Mouse (Mus musculus) megakaryocyte, embryonic 14.5 days (primary cell): ENCODE data around the gene Dnah11. TPM values are rescaled to one million over a fixed set of nuclear protein-coding genes. Genes with fewer than 3 reads are reported as not detected.
A peak's percentile ranks its signal among the peaks of the same experiment; 100 is the strongest.

Experiments
- H3K27me3 ChIP-seq: replicated peaks from 2 replicates; pipeline ENCODE3; 2012; ENCODE audit warnings: inconsistent platforms
- H3K36me3 ChIP-seq: replicated peaks from 2 replicates; pipeline ENCODE3; 2012; ENCODE audit warnings: low read length, inconsistent platforms, mixed read lengths
- H3K4me1 ChIP-seq: 2 replicates; pipeline ENCODE4 v1.6.1; 2012; ENCODE audit warnings: inconsistent platforms
- H3K4me3 ChIP-seq: replicated peaks from 2 replicates; pipeline ENCODE3; 2012; ENCODE audit warnings: moderate library complexity, mild to moderate bottlenecking, inconsistent platforms
- H3K9me3 ChIP-seq: 2 replicates; pipeline ENCODE4 v1.6.1; 2012; ENCODE audit warnings: inconsistent platforms
- FLI1 ChIP-seq: IDR thresholded peaks from 2 replicates; pipeline ENCODE4 v1.6.1; 2012; ENCODE audit warnings: low read length, inconsistent platforms, mixed read lengths
- GATA1 ChIP-seq: IDR thresholded peaks from 3 replicates; pipeline ENCODE4 v1.6.1; 2012; ENCODE audit warnings: mixed read lengths, low read length, inconsistent platforms, borderline replicate concordance
- polyA plus RNA-seq: library from polyadenylated mRNA; stranded (reverse); fragments of >175 nt; gene quantifications from 2 replicates; pipeline ENCODE4 v1.2.3, GENCODE M21; 2012; ENCODE audit warnings: low replicate concordance; ENCODE audit not compliant: insufficient read depth

Dnah11 gene
- polyA plus RNA-seq, 1 experiment = 0.25 TPM

- H3K4me3 ChIP-seq = no peak overlapping the region
- H3K36me3 ChIP-seq = peaks cover 3% of the 10 kb centered on the region
- H3K9me3 ChIP-seq = no peaks in the 10 kb centered on the region
- TF ChIP-seq FLI1 (no peak), GATA1 (no peak)
- no peaks in the 10 kb centered on the region for H3K27me3 ChIP-seq
- peaks cover 12% of the 10 kb centered on the region for H3K4me1 ChIP-seq
These were observed 341.0 kb downstream of the Dnah11 start for GRCm38 (mm10) chr12:117857884-117858283.

- Histone ChIP-seq H3K36me3 (peaks cover 3% of the 10 kb centered on the region), H3K4me1 (peaks cover 17% of the 10 kb centered on the region), H3K27me3 (no peaks in the 10 kb centered on the region), H3K9me3 (no peaks in the 10 kb centered on the region), H3K4me3 (no peak overlapping the region)
- TF ChIP-seq FLI1 = no peak
- no peak for TF ChIP-seq GATA1
These were observed 341.8 kb downstream of the Dnah11 start for GRCm38 (mm10) chr12:117857023-117857422.

- H3K4me3 ChIP-seq = no peak overlapping the region
- H3K27me3 ChIP-seq = no peaks in the 10 kb centered on the region
- H3K4me1 ChIP-seq = peaks cover 20% of the 10 kb centered on the region
- peaks cover 22% of the 10 kb centered on the region for H3K36me3 ChIP-seq
- TF ChIP-seq GATA1 (no peak), FLI1 (no peak)
- H3K9me3 ChIP-seq = no peaks in the 10 kb centered on the region
These were observed 345.5 kb downstream of the Dnah11 start for GRCm38 (mm10) chr12:117853316-117853715.

DNA sequence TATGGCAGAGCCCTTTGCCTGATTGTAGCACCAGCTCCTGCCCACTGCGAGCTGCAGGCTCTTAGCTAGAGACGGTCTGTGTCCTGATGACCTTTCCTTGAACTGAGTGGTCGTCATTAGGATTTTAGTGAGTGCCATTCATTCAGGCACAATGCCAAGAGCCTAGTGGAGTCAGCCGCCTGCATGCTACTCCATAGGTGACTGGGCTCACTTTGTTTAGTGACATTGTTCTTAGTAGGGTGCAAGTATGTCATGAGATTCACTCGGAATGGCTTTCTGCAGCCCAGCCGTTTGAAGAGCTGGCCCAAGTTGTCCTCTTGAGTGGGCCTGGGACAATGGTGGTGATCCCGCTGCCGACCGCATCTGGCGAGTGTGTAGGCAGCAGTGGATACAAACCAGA, 348.4 kb downstream of the Dnah11 start:
- no peaks in the 10 kb centered on the region for H3K9me3 ChIP-seq
- peaks cover 23% of the 10 kb centered on the region for H3K4me1 ChIP-seq
- H3K36me3 ChIP-seq = peaks cover 29% of the 10 kb centered on the region
- H3K27me3 ChIP-seq = no peaks in the 10 kb centered on the region
- H3K4me3 ChIP-seq = no peak overlapping the region
- TF ChIP-seq GATA1 = no peak
- TF ChIP-seq FLI1 = no peak

DNA sequence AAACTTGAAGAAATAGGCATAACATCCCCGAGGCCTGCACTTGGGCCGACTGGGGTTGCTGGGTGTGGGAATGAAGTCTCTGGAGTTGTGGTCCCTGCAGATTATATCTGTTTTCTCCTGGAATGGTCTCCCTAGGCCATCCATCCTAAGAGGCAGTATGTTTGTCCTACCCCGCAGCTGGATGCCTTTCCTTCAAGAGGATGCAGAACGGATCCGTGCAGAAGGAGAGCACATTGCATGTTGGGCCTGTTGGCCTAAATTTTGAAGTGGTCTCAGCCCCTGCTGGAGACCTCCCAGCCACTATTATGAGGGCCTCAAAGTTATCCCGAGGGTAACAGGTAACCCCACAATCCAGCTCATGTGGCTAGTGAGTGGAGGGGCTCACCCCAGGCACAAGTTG, 350.2 kb downstream of the Dnah11 start:
- Histone ChIP-seq H3K36me3 (peaks cover 29% of the 10 kb centered on the region), H3K4me3 (no peak overlapping the region), H3K27me3 (no peaks in the 10 kb centered on the region), H3K4me1 (peaks cover 28% of the 10 kb centered on the region), H3K9me3 (no peaks in the 10 kb centered on the region)
- no peak for TF ChIP-seq GATA1
- TF ChIP-seq FLI1 = no peak

DNA sequence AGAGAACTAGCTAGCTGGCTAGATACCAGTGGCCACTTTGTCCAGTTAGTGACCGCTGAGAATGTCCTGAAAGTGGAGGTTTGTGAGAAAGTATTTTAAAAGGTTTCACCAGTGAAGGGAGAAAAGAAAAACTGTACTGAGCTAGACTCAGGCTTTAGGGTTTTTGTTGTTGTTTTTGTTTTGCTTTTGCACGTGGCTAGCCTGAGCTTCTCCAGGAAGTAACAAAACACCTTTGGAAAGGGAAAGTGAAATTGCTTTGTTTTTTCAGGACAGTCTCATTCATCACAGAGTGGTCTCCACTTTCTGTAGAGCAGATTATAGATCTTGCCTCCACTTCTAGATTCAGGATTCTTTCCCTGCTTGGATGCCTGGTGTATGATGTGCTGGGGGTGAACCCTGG, 353.9 kb downstream of the Dnah11 start:
- Histone ChIP-seq H3K4me1 (peaks cover 22% of the 10 kb centered on the region), H3K9me3 (no peaks in the 10 kb centered on the region), H3K36me3 (peaks cover 14% of the 10 kb centered on the region), H3K4me3 (peak overlapping the region; percentile 97), H3K27me3 (peaks cover 1% of the 10 kb centered on the region)
- TF ChIP-seq GATA1 (no peak), FLI1 (no peak)

DNA sequence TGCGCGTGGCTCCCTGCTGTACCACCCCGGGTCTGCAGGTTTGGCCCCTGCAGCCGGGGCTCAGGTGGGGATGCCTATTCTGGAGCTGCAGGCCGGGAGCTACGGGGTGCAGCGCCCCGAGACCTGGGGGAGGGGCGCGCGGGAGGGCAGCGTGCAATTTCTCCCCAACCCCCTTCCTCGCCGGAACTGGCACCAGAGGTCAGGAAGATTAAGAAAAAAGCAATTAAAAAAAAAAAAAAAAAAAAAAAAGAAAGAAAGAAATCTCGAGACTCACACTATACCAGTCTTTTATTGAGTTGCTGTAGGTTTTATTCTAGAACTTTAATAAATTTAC, 354.8 kb downstream of the Dnah11 start:
- Histone ChIP-seq H3K9me3 (no peaks in the 10 kb centered on the region), H3K4me3 (peak overlapping the region; percentile 97), H3K36me3 (peaks cover 14% of the 10 kb centered on the region), H3K4me1 (peaks cover 22% of the 10 kb centered on the region), H3K27me3 (peaks cover 1% of the 10 kb centered on the region)
- no peak for TF ChIP-seq FLI1
- no peak for TF ChIP-seq GATA1

GRCm38 (mm10) chr12:117843302-117844074, 355.4 kb downstream of the Dnah11 start:
- peaks cover 22% of the 10 kb centered on the region for H3K4me1 ChIP-seq
- peaks cover 4% of the 10 kb centered on the region for H3K27me3 ChIP-seq
- no peak for TF ChIP-seq GATA1
- H3K4me3 ChIP-seq = peak overlapping the region; percentile 97
- H3K9me3 ChIP-seq = no peaks in the 10 kb centered on the region
- H3K36me3 ChIP-seq = peaks cover 11% of the 10 kb centered on the region

GRCm38 (mm10) chr12:117842676-117843075, 356.2 kb downstream of the Dnah11 start:
- peaks cover 6% of the 10 kb centered on the region for H3K27me3 ChIP-seq
- H3K4me3 ChIP-seq = no peak overlapping the region
- H3K36me3 ChIP-seq = peaks cover 4% of the 10 kb centered on the region
- no peaks in the 10 kb centered on the region for H3K9me3 ChIP-seq
- H3K4me1 ChIP-seq = peaks cover 22% of the 10 kb centered on the region
- TF ChIP-seq GATA1 (no peak), FLI1 (no peak)

GRCm38 (mm10) chr12:117840705-117841104, 358.1 kb downstream of the Dnah11 start:
- TF ChIP-seq FLI1 (no peak), GATA1 (no peak)
- no peaks in the 10 kb centered on the region for H3K9me3 ChIP-seq
- peaks cover 20% of the 10 kb centered on the region for H3K4me1 ChIP-seq

More at GRCm38 (mm10) chr12:117840705-117841104, 358.1 kb downstream of the Dnah11 start:
- Histone ChIP-seq H3K27me3 (peaks cover 7% of the 10 kb centered on the region), H3K36me3 (no peaks in the 10 kb centered on the region), H3K4me3 (no peak overlapping the region)
